Mouse (Mus musculus) spleen, adult 2 months (tissue): ENCODE results near the gene Cdk7.

Experiments used
- CTCF ChIP-seq: fragments of 200-500 bp; IDR thresholded peaks from 2 replicates; pipeline ENCODE4 v1.5.1; 2011; ENCODE audit warnings: mild to moderate bottlenecking, inconsistent platforms; ENCODE audit not compliant: insufficient read depth, insufficient read length, insufficient replicate concordance; ENCODE audit errors: extremely low read depth
- POLR2A ChIP-seq: fragments of 200-500 bp; IDR thresholded peaks from 2 replicates; pipeline ENCODE4 v1.6.1; 2011; ENCODE audit warnings: low read depth, low read length, inconsistent platforms

DNA sequence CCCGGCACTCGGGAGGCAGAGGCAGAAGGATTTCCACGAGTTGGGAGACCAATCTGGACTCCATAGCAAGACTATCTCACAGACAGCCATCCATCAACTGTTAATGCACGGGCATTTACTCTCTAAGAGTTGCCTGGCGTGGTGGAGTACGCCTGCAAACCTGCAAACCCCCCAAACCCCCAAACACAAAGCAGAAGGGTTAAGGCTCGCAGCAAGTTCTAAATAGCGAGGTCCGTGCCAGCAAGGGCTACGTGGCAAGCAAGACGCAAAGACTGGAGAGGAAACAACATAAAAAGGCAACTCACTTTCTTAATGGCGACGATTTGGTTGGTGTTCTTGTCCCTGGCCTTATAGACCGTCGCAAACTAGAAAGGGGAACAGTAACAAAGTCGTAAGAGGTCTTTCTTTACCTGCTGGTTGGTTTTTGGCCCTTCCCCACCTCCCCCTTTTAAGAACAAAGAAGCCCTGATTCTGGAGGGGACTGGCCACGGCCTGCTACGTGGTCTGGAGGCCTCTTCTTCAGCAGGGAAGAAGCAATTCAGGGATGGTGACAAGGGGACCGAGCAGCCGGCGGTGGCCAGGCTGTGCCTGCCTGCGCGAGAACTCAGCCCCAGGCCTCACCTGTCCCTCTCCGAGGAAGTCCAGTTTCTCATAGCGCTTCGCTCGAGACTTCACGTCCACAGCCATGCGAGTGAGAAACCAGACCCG, 432 bp downstream of the Cdk7 start:
- TF ChIP-seq CTCF (no peak), POLR2A (no peak)
